Mouse (Mus musculus) CD4-positive naive resting alpha-beta T cell, adult 76 days (primary cell): ENCODE data around the gene Snx21. TPM values are rescaled to one million over a fixed set of nuclear protein-coding genes. Genes with fewer than 3 reads are reported as not detected.

ENCODE experiments used
- total RNA-seq: library from RNA; stranded (reverse); gene quantifications from one replicate; pipeline ENCODE4 v1.2.4, GENCODE M21; 2023

Snx21 gene
- total RNA-seq: 0.35 TPM

GRCm38 (mm10) chr2:164785481-164786387, at the start of gene Snx21:
Snx21 (plus strand) TSS chr2:164785823.

GRCm38 (mm10) chr2:164745843-164746479, 39.7 kb upstream of the Snx21 start, which contains the start of the genes Wfdc3 and Dnttip1:
Wfdc3 (minus strand) TSS chr2:164745931.
Dnttip1 (plus strand) TSS chr2:164745983.

GRCm38 (mm10) chr2:164769258-164770037, 16.2 kb upstream of the Snx21 start, which contains the start of gene Ube2c:
Ube2c (plus strand) TSS chr2:164769898.

GRCm38 (mm10) chr2:164779481-164780086, 6.0 kb upstream of the Snx21 start, which contains the start of gene Tnnc2:
Tnnc2 (minus strand) TSS chr2:164779967.

GRCm38 (mm10) chr2:164804533-164805331, 19.1 kb downstream of the Snx21 start, which contains the start of the genes Acot8 and Zswim3:
Acot8 (minus strand) TSS chr2:164804882.
Zswim3 (plus strand) TSS chr2:164805098.

GRCm38 (mm10) chr2:164822636-164823165, 37.1 kb downstream of the Snx21 start, which contains the start of gene Zswim1:
Zswim1 (plus strand) TSS chr2:164822686.

GRCm38 (mm10) chr2:164828437-164828836, 42.8 kb downstream of the Snx21 start, which contains the start of gene Spata25:
Spata25 (minus strand) TSS chr2:164828537.

GRCm38 (mm10) chr2:164832748-164833301, 47.2 kb downstream of the Snx21 start, which contains the start of gene Ctsa:
Ctsa (plus strand) TSS chr2:164832873.

GRCm38 (mm10) chr2:164833314-164833959, 47.8 kb downstream of the Snx21 start, which contains the start of gene Neurl2:
Neurl2 (minus strand) TSS chr2:164833456.

Other genes with a start within 250 kb of the Snx21 start
- not detected for gene Wfdc2, start 223.4 kb upstream of the Snx21 start, total RNA-seq
- not detected for gene Spint3, start 212.4 kb upstream of the Snx21 start, total RNA-seq
- gene Wfdc6a, start 200.4 kb upstream of the Snx21 start, total RNA-seq: not detected
- not detected for gene Eppin, start 192.2 kb upstream of the Snx21 start, total RNA-seq
- gene Wfdc6b, start 172.3 kb upstream of the Snx21 start, total RNA-seq: not detected
- gene Wfdc8, start 172.2 kb upstream of the Snx21 start, total RNA-seq: not detected
- not detected for gene Wfdc16, start 147.0 kb upstream of the Snx21 start, total RNA-seq
- not detected for gene Wfdc10, start 129.8 kb upstream of the Snx21 start, total RNA-seq
- not detected for gene Wfdc9, start 129.2 kb upstream of the Snx21 start, total RNA-seq
- gene Wfdc11, start 111.7 kb upstream of the Snx21 start, total RNA-seq: not detected
- not detected for gene Wfdc13, start 100.7 kb upstream of the Snx21 start, total RNA-seq
- not detected for gene Spint4, start 87.3 kb upstream of the Snx21 start, total RNA-seq
- not detected for gene Spint5, start 70.5 kb upstream of the Snx21 start, total RNA-seq
- gene Wfdc3, start 39.9 kb upstream of the Snx21 start, total RNA-seq: not detected
- 49.4 TPM for gene Dnttip1, start 39.8 kb upstream of the Snx21 start, total RNA-seq
- gene Ube2c, start 15.9 kb upstream of the Snx21 start, total RNA-seq: 2.8 TPM
- 1.2 TPM for gene Tnnc2, start 5.9 kb upstream of the Snx21 start, total RNA-seq
- 33.9 TPM for gene Acot8, start 19.1 kb downstream of the Snx21 start, total RNA-seq
- 2.2 TPM for gene Zswim3, start 19.3 kb downstream of the Snx21 start, total RNA-seq
- gene Zswim1, start 36.9 kb downstream of the Snx21 start, total RNA-seq: 10.8 TPM
- not detected for gene Spata25, start 42.7 kb downstream of the Snx21 start, total RNA-seq
- 103 TPM for gene Ctsa, start 47.0 kb downstream of the Snx21 start, total RNA-seq
- 0.59 TPM for gene Neurl2, start 47.6 kb downstream of the Snx21 start, total RNA-seq
- 2.6 TPM for gene Pltp, start 71.9 kb downstream of the Snx21 start, total RNA-seq
- 144 TPM for gene Pcif1, start 93.5 kb downstream of the Snx21 start, total RNA-seq
- 53.7 TPM for gene Zfp335, start 125.9 kb downstream of the Snx21 start, total RNA-seq
- gene Mmp9, start 155.0 kb downstream of the Snx21 start, total RNA-seq: 1.6 TPM
- not detected for gene Slc12a5, start 175.0 kb downstream of the Snx21 start, total RNA-seq
- gene Ncoa5, start 249.0 kb downstream of the Snx21 start, total RNA-seq: 41.4 TPM